Mouse (Mus musculus) heart, adult 18-20 months (tissue): ENCODE measurements around the gene Fam102a. TPM values are rescaled to one million over a fixed set of nuclear protein-coding genes. Genes with fewer than 3 reads are reported as not detected.
"Not testable (repeated sequence)": the region's sequence is repeated elsewhere in the genome, so short reads cannot be mapped to it uniquely, and the experiment has no call there.

ENCODE experiments used
- DNase-seq, 2 experiments: peaks; one replicate each; pipeline ENCODE4 v3.0.0; 2021 to 2022; ENCODE audit warnings: mixed read lengths in 1 of 2
- long read RNA-seq, 2 experiments: library from polyadenylated mRNA; stranded (forward); transcript quantifications; one replicate each; pipeline ENCODE4 v2.0.0; 2021
- total RNA-seq, 2 experiments: library from RNA; stranded (reverse); gene quantifications; 2 replicates each; pipeline ENCODE4 v1.2.3; 2021

The Fam102a gene
- total RNA-seq, result 1 to 10 TPM; 4.9 to 5.9 TPM
- long read RNA-seq, experiment 1, full-length matches to known transcripts, result 3 of 6 reads
- long read RNA-seq, experiment 1, partial matches to known transcripts, result 0 of 6 reads
- long read RNA-seq, experiment 1, other reads (novel, unspliced or antisense), result 3 of 6 reads
- long read RNA-seq, experiment 2, partial matches to known transcripts, result 0 of 1 reads
- long read RNA-seq, experiment 2, other reads (novel, unspliced or antisense), result 1 of 1 reads

DNA sequence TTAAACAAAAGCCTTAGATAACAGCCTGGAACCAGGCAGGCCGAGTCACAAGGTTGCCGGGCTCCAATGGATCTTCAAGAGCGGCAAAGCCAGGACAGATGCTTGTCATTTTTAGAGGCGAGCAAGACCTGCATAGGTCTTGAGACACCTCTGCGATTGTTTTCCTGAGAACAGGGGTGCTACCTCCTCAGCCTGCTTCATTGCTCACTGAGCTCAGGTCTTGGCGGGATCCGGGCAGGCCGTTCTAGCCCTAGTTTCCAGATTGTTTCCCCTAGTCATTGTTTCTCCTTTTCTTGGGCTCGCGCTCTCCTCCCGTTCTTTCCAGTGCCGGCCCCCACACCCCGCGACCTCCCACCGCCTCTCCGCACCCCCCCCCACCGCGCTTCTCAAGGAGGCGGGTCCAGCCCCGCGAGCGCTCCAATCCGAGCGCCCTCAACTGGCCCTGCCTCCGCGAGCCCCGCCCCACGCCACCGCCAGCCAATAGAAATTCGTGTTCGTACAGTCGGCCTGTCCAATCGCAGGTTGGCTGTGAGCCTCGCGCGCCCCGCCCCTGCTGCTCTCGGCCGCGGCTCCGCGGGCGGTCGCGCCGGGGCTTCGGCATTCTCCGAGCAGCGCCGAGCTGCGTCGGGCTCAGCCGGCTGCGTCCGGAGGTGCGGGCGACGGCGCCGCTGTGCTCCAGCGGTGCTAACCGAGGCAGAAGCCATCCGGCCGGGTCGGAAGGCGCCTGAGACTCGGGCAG lies at the start of gene Fam102a:
Fam102a (plus strand) TSS at position 600 of the 739 bp plus-strand sequence.
- peak; percentile 99 for DNase-seq

GRCm38 (mm10) chr2:32485751-32486150 lies 49.4 kb upstream of the Fam102a start:
- no peak for DNase-seq

DNA sequence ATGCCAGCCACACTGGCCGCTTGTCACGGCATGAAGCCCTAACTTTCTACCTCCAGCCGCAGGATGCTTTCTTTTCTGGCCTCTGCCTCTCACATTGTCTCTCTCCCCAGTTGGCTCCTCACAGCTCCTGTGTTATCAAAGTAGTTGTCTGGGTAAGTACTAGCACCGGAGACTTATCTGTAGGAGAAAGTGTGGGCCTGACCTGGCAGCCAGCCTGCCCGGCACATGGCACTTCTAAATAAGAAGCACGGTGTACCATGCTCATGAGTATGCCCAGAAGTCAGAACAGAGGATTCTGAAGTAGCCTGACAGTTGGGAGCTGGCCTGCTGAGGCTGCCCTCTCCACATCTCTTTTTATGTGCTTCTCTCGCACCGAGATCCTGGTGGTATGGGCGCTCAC lies 49.0 kb upstream of the Fam102a start:
- DNase-seq, result no peak

DNA sequence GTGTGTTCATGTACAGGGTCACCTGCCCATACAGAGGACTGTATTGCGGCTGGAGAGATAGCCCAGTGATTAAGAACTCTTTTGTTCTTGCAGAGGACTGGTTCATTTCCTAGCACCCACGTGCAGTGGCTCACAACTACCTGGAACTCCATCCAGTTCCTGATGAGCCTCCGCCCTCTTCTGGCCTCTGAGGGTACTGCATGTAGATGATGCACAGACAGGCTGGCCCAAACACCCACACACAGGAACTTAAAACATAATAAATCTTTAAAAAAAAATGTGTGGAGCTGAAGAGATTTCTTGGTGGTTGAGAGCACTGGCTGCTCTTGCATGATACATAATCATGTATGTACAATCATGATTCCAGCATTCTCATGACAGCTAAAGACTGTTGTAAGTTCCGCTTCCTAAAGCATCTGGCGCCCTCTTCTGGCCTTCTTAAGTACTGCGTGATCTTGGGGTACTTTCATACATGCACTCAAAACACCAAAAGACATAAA lies 48.0 kb upstream of the Fam102a start:
- DNase-seq, result peak; percentile 88 to 97

DNA sequence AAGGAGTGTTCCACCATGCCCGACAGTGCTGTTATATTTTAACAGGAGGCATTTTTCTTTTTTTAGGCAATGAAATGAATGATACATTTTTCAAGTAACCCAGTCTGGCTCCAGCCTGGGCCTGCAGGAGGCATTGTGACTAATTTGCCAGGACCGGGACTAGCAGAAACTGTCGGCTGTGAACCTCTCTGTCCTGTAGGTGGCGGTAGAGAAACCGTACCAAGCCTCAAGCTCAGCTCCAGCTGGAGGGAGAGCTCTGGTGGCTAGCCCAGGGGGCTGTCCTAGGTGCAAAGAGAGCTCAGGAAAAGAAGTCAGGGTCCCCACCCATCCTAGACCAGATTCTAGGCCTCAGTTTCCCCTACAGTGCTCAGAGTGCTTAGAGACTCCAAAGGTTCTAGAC lies 46.5 kb upstream of the Fam102a start:
- DNase-seq, result peak; percentile 86 to 87

DNA sequence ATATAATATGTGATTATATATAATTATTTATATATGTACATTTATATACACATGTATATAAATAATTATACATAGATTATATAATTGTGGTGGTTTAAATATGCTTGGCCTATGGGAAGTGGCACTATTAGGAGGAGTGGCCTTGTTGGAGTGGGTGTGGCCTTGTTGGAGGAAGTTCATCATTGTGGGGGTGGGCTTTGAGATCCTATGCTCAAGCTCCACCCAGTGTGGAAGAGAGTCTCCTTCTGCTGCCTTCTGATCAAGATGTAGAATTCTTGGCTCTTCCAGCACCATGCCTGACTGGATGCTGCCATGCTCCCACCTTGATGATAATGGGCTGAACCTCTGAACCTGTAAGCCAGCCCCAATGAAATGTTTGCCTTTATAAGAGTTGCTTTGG lies 44.4 kb upstream of the Fam102a start:
- DNase-seq, result not testable (repeated sequence)

DNA sequence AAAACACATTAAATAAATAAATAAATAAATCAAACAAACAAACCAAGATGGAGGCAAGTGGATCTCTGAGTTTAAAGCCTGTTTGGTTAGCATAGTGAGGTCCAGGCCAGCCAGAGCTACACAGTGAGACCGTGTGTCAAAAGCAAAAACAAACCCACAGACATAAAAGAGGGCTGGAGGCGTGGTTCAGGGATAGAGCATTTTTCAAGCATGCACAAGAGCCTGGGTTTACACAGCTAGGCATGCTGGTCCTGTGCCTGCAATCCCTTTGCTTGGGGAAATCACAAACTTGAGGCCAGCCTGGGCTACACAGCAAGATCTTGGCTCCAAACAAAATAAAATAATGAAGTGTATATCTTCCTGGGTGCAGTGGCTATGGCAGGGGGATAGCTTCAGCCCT lies 42.5 kb upstream of the Fam102a start:
- DNase-seq, result no peak

- no peak for DNase-seq
Observed at GRCm38 (mm10) chr2:32493301-32493701, 41.8 kb upstream of the Fam102a start.

DNA sequence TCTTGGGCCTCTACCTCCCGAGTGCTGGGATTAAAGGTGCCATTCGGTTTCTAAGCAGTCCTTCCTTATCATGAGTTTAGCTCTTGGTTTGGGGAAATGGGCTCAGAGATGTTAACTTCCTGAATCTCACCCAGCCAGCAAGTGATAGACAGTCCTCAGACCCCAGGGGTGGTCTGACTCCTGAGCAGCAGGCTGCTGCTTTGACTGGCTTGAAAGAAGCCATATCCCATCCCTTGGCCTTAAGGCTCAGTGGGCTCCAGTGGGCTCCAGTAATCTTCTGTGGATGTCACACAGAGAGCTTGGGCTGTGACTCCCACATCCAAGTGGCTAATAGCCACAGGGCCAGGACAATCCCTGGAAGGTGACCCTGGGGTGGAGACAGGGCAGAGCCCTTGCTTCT lies 40.6 kb upstream of the Fam102a start:
- DNase-seq, result no peak

DNA sequence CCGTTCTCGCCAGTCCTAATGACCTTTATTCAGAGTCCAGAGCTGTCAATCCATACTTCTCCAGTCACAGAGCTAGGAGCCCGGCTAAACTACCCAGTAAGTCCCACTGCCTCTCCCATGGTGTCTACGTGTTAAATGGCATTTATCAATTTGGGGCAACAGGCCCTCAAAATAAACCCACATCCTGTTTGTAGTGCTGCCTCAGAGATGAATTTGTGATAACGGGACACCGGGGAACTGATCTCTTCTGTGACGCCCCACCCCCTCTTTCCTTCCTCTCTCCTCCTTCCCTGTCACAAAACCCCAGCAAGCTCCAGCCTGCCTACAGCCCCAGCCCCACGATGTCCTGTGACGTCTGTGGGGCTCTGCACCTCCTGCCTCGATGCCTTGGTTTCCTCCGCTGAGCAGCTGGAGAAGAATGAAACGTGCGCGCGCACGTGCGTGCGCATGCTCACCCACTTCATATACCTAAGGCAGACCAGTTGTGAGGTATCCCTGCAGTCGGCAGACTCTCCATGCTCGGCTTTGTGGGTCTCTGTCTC lies 39.9 kb upstream of the Fam102a start:
- peak in 1 of 2 experiments; percentile 82 for DNase-seq

DNA sequence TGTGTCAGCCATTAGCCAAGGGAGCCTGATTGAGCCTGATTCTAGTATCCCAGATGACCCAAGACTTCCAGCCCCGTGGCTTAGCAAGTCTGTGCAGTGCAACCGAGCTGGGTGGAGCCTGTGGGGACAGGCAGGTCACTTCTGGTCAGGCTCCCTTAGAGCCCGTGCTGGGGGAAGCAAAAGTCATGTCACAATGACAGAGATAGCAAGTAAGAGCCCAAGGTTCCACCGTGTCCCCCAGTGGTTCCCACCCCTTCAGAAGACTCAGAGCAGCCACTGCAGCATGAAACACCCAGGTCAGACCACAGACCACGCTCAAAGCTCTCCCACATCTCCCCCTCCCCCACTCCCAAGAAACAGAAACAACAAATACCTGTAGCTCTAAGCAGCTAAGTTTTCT lies 38.9 kb upstream of the Fam102a start:
- no peak for DNase-seq

GRCm38 (mm10) chr2:32499365-32499764 lies 35.8 kb upstream of the Fam102a start:
- no peak for DNase-seq

DNA sequence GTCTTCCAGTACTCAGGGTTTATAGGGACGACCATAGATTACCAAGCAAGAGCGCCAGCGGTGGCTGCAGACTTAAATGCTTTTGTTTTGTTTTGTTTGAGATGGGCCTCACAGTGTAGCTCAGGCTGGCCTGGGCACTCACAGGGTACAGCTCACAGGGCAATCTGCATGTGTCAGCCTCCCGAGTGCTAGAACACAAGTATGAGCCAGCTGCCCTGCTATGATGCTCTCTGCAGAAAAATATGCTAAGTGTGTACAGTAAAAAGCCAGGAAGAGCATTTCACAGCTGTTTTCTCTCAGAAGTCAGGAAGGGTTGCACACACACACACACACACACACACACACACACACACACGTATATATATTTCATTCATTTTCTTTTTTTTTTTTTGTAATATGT lies 34.7 kb upstream of the Fam102a start:
- DNase-seq, result no peak

DNA sequence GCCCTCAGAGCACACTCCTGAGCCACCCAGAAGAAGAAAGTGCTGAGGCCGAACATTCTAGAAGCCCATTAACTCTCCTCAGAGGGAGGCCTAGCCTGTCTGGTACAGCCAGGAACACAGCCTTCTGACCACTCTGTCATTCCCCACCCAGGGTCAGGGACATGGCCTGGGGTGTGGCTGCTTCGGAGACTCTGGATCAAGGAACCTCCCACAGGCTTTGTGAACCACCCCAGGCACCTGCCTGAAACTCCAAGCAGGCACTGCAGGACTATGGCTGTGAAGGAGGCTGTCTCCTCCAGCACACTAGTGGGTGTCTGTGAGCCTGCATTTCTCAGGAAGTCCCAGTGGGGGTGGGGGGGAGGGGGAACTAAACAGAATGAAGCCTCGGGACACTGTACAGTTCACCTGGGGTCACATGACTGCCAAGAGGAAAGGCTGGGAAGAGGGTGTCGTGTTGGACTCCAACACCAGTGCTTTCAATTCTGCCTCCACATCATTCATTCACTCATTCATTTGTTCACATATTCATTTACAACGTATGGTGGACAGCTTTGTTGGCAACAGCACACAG lies 33.3 kb upstream of the Fam102a start:
- no peak for DNase-seq

DNA sequence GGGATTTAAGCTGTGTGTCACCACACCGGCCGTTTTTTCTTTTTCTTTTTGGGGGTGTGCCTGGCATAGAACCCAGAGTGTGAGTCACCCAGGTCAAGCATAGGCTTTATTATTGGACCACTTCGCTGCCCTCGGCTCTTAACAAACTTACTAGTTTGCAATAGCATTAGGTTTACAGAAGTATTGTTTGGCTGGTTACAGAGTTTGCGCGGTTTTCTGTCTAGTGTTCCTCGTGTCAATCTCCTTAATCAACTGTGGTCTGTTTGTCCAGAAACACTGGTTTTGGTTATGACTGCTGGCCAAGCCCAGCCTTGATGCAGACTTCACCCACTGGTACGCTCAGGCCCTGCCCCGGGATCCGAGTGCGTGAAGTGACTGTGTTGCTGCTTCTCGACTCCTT lies 32.3 kb upstream of the Fam102a start:
- DNase-seq, result no peak

DNA sequence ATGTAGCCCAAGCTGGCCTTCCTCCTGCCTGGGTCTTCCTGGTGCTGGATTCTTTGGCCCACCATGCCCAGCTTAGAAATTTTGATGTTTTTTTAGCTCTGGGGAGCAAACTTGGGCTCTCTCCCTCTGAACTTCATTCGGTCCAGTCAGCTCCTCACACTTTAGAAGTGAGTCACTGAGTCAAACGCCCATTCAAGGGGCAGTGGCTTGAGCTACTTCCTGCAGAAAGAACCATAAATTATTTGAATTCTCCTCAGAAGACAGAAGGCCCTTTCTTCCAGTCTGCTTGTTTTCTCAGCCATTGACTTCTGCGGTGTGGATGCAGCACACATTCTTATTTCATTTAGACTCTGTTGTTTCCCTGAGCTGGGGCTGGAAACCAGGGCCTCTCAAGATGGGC lies 31.5 kb upstream of the Fam102a start:
- DNase-seq, result no peak

GRCm38 (mm10) chr2:32505536-32505935 lies 29.6 kb upstream of the Fam102a start:
- DNase-seq, result no peak

GRCm38 (mm10) chr2:32506673-32507668 lies 28.2 kb upstream of the Fam102a start:
- DNase-seq, result peak; percentile 56 to 83

DNA sequence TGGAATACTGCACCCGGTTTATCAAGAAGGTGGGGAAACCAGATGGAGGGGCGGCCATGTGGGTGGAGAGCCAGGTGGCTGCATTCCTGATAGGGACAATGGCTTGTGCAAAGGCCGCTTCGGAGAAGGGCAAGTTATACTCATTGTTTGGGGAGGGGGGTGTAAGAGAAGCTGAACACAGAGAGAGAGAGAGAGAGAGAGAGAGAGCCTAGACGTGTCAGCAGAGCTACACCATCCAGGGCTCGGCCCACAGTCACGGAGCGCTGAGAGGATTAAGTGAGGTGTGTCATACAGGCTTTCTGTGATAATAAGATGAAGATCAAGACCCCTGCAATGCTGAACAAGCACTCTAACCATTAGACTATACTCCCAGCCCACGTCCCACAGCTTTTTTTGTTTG lies 27.2 kb upstream of the Fam102a start:
- no peak for DNase-seq

- DNase-seq, result peak; percentile 69 to 85
Observed at GRCm38 (mm10) chr2:32509287-32509686, 25.8 kb upstream of the Fam102a start.

GRCm38 (mm10) chr2:32509896-32510295 lies 25.2 kb upstream of the Fam102a start:
- peak in 1 of 2 experiments; percentile 44 for DNase-seq

GRCm38 (mm10) chr2:32512592-32512991 lies 22.5 kb upstream of the Fam102a start:
- DNase-seq, result no peak
